ENCODE assay signal across 1 mouse cellular context in genomic region chr11:86428926-86429325, GRCm38 (mm10).
TF ChIP-seq lines count a peak whose summit lies in the region.

No protein-coding gene starts in this region.

TF ChIP-seq in CH12.LX, 34 proteins besides CTCF, POLR2A, EP300 and RAD21 (continued from another document):
- TF ChIP-seq GABPA (IDR thresholded peaks at IDR 0.05; ENCODE audit: insufficient replicate concordance, low read depth, low read length) (no peak), IRF4 (IDR thresholded peaks at IDR 0.05; ENCODE audit: low read depth, low read length) (peak; percentile 100), ZC3H11A (IDR thresholded peaks at IDR 0.05; ENCODE audit: low read depth, low read length) (no peak), ZMIZ1 (IDR thresholded peaks at IDR 0.05; ENCODE audit: low read depth, low read length) (no peak), MAZ (IDR thresholded peaks at IDR 0.05; ENCODE audit: low read depth, low read length) (no peak), JUND (conservative IDR thresholded peaks at IDR 0.05; ENCODE audit: low read depth, low read length) (peak; percentile 100)
